Mouse (Mus musculus) CD8-positive naive resting alpha-beta T cell, adult 2 months (primary cell): Measurements from ENCODE around the gene Gtpbp6.
A peak's percentile ranks its signal among the peaks of the same experiment; 100 is the strongest.
"Not testable (repeated sequence)": the region's sequence is repeated elsewhere in the genome, so short reads cannot be mapped to it uniquely, and the experiment has no call there.

Experiments
- DNase-seq, 2 experiments: peaks; one replicate each; pipeline ENCODE4 v3.0.0; 2022; ENCODE audit warnings: low read depth in 2 of 2, low spot score in 2 of 2

Gtpbp6 gene

DNA sequence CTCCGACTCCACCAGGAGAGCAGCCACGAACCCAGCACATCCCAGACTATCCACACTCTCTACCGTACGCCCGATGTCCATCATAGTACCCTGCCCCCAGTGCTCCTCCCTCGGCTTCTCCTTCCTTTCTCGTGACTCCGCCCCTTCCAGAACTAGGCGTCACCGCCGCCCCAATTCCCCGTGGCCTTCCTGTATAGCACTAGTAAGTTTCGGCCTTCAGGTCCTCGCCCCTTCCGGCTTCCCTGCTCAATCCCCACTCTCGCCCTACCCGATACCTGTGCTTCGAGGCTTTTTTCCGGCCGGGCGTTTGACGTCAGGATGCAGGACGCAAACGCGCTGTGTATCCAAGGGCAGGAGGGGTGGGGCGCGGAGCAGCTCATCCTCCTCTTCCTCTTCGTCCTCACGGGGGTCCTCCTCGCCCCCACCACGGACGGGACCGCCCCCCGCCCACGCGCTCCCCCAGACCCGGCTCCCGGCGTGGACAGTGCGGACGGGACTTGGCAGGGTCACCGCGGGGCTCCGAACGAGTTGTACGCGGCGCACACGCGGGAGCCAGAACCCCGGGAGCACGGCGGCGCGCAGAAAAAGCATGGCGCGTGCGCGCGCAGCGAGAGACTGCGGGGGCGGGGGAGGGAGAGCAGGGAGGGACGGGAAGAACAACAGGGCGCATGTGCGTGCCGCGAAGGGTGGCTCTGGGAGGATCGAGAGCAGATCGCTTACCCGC lies at the start of gene Gtpbp6:
Gene Gtpbp6 (minus strand): TSS at position 617 of the 724 bp plus-strand sequence.
- DNase-seq, result peak; percentile 83 to 90

DNA sequence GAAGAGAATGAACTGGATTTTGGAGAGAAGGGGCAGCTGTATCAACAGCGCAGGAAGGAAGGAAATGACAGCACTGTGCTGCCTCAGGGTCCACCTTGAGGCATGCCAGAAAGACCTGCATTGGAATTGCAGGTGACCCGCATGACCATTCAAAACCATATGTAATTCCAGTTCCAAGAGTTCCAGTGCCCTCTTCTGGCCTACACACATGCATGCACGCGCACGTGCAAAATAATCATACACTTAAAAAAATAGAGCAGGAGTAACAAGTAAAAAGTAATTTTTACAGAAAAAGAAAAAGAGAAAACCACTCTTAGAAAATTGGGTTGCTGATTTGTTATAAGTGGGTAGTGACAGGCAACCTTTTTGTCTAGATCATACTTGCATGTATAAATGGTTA lies 35.0 kb upstream of the Gtpbp6 start:
- no peak for DNase-seq

DNA sequence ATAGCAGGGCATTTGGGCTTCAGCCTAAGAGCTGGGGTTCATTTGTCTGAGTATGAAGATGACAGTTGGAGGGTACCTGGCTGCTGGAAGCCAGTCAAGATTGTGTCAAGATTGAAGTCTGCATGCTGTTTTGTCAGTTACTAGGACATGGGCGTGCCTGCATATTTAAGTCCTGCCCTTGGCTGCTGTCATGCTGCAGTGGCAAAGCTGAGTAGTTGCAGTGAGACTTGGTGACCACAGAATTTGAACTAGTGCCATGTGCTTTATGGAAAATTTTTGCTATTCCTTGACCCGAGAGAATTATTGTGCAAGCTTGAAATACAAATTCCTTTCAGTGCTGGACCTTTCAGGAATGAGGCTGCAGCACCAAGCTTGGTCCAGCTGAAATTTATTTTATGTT lies 34.3 kb upstream of the Gtpbp6 start:
- no peak for DNase-seq

DNA sequence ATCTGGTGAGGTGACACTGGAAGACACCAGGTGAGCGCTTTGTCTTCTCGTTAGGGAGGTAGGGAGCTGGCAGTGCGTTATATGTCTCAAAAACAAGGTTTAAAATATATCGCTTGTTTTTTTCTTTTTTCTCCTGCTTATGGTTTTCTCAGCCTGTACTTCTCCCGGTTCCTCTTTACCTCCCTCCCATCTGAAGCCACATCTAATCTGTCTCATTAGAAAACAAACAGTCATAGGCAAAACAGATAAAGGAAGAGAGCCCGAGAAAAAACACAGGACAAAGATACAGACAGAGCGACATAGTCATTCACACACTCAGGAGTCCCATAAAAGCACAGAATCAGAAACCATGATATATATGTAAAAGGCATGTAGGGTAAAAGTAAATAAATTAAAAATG lies 32.4 kb upstream of the Gtpbp6 start:
- DNase-seq, result no peak

DNA sequence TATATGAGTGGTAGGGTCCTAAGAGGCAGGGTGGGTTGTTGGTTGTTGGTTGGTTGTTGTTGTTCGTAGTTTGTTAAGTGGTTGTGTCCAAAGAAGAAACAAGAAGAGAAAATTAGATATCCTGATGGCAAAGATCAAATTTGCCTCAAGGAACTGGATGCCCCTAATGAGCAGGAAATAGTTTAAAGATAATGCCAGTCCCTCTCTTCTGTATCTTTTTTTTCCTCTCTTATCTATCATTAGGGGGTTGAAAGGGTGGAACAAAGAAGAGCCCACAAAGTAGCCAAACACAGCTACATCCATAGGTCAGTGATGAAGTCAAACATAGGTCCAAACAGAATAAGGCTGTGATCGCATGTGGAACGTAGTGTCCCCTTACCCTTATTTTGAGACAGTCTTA lies 31.3 kb upstream of the Gtpbp6 start:
- DNase-seq, result no peak

DNA sequence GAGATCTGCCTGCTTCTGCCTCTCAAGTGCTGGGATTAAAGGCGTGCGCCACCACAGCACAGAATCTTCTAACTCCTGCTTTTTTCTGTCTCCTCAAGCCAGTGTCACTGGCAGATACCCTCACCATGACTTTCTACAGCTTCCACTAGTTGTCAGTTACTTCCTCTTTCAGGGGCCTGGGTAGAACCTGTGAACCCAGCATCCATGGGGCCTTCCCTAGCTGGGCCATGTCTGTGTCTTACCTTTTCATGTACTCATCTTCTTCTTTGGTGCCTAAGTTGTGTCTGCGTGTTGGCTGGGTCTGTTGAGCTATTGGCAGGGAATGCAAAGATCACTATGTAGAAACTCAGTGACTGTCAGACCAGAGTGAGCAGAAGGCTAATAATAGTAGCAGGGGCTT lies 29.8 kb upstream of the Gtpbp6 start:
- no peak for DNase-seq

DNA sequence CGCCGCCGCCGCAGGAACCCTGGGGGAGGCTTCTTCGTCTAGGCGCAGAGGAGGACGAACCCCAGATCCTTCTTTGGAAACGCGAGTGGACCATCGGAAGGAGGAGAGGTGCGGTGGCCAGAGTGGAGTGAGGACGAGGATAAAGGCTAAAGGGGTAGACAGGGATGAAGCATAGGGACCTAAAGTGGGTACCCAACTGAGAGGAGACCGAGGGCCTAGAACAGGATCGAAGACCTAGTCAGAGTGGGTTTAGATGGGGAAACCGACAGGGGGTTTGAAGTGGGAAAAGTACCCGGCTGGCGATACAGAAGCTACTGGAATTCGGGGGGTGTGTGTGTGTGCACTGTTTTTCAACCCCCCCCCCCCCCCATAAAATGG lies 28.1 kb upstream of the Gtpbp6 start:
- no peak for DNase-seq

DNA sequence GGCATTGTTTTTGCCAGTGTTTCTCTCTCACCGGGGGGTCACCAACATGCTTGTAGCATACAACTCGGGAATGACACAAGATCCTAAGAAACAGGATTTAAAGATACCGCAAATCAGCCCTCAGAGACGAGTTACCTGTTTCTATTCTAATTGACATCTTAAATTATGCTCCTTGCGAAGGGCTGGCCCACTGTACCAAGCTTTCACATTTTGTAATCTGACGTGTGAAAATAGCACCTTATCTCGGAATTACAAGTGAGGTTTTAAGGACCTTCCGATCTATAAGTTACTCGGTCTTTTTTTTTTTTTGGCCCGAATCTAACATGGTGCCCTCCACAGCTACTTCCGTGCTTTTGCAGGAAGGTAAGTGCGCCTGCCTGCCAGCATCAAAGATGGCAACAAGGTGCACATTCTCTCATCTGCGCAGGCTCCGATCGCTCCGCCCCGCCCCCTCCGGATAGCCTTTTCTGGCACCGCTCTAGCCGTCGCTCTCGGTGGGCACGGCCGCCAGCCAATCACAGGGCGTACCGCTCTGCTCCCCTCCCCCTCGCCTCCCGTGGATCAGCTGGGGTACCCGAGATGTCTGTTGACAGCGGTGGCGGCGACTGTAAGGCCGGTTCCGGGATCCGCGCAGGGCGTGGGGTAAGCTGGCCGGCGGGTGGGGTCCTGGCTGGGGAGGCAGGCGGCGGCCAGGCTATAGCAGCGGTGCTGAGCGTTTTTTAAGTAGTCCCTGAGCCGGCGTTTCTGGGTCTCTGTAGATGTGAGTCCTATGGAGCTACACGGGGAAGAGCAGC lies 27.5 kb upstream of the Gtpbp6 start, which contains the start of gene Chfr:
Gene Chfr (plus strand): TSS at position 550 of the 794 bp plus-strand sequence.
- peak; percentile 98 to 99 for DNase-seq

DNA sequence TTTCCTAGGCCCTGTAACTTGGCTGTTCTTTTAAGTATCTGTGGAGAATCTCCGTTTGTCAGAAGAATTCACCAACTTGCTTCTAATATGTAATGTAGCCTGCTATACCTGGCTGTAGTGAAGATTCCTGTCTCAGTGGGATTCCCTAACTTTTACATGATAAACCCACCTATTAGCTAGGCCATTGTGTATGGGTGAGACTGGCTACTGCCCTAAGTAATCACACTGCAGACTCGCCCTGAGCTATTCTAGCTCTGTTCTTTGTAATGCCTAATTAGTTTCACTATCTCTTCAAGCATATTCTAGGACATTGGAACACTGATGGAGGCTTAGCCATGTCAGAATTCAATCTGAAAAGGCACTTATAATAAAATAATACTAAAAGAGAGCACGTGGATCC lies 14.4 kb upstream of the Gtpbp6 start:
- DNase-seq, result not testable (repeated sequence)

DNA sequence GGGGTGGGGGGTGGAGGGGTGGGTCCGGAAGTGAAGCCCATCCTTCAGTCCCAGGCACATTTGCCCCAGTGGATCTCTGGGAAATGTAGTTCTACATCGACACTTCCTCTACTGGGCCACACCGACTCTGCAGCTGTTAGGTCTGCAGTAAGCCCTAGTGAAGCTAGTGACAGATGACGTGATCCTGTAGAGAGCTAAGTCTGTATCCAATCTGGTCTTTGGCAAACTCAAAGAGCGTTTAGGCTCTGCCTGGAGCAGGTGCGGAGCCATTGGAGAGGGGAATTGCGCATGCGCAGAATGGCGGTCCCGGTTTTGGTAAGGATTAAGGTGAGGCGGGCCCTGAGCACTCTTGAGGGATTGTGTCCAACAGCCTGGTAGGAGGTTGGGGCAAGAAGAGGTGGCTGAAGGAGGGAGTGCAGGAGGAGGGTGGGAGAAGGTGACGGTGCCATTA lies 2.0 kb upstream of the Gtpbp6 start, which contains the start of gene Zfp605:
Gene Zfp605 (plus strand): TSS at position 102 of the 451 bp plus-strand sequence.
- DNase-seq, result peak; percentile 73 to 74

DNA sequence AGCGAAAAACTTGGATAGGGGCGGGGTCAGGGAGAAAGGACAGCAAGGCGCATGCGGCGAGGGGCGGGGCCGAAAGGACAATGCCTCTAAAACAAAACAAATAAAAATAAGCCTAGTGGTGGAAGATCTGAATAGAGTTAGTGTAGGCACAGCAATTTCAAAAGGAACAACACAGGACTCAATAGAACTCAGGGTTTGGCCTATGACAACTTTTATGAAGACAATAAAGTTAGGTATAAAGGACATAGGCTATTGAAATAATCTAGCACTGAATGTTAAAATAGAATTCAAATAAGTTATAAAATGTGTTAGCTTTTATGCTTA lies 270 bp upstream of the Gtpbp6 start:
- DNase-seq, result no peak

DNA sequence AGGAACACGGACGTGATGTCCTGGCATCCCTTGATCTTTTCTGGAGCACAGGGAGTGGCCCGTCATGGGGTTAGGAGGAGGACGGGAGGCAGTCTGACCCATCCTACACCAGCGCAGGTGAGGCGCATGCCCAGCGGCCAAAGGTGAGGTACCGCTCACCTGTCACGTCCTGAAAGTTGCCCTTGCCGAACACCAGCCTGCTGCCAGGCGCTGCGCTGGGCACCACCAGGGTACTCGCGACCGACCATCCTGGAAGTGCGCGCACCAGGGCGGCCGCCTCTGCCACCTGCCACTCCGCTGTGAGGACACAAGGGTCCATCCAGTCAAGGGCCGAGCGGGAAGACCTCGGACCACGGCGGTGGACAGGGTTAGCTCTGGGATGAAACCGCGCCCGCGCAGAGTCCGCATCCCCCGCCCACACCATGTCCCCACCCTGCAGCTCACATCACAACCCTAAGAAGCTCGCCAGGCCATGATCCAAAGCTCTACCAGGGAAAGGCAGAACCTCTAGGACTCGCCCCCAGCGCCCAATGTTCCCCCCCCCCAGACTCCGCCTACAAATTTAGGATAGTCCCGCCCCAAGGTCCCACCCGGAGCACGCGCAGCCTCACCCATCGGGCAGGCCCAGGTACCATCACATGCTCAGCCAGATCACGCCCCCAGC lies 964 bp downstream of the Gtpbp6 start:
- DNase-seq, result no peak

DNA sequence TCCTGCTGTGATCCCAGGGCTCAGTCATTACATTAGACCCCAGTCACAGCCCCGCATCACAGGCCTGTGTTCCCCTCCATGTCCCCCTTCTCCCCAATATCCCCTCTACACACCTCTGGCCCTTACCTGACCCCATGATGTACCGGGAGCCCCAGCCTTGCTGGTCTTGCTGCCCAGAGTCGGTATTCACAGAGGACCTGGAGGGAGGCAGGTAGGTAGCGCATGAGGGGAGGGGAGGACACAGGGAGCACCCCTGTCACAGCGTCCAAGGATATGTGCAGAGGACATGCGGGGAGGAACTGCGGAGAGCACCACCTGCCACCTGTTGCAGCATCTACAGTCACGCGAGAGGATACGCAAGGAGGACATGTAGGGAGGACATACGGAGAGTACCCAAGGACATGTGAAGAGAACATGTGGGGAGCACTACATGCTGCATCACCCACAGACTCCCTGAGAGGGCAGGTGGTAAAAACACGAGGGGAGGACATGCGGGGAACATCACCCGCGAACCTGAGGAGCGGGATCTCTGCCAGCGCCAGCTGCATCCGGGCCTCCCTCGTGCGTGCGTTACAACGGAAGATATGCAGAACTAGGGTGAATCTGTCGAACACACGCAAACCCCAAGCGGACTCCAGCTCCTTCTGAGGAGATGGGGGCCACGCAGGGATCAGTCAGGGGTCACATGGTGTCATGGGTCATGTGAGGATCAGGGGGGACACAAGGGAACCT lies 1.7 kb downstream of the Gtpbp6 start:
- no peak for DNase-seq

DNA sequence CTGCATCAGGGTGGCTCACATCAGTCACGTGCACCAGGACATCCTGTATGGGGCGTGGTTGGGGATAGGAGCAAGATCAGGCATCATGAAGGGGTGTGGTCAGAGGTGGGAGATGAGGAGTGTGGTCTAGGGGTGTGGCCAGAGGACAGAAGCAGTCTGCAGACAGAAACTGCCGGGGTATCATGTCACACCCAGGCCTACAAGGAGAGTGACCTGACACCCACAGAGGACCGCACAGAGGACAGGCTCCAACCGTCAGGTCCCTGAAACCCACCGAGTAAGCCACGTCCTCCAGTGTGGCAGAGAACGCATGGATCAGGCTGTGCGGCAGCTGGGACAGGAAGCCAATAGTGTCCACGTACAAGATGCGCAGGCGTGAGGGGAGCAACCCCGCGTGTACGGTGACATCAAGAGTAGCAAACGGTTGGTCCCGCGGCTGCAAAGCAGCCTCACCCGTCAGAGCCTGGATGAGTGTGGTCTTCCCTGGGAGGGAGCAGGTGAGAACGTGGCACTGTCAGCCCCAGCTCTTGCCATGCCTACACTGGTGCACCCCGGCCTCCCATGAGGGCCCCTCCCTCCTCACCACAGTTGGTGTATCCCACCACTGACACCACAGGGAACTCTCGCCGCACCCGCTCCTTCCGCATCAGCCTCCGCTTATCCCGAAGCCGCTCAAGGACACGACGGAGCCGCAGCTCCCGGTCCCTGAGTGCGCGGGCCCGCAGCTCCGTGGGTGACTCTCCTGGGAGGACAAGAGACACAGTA lies 3.2 kb downstream of the Gtpbp6 start:
- DNase-seq, result no peak

DNA sequence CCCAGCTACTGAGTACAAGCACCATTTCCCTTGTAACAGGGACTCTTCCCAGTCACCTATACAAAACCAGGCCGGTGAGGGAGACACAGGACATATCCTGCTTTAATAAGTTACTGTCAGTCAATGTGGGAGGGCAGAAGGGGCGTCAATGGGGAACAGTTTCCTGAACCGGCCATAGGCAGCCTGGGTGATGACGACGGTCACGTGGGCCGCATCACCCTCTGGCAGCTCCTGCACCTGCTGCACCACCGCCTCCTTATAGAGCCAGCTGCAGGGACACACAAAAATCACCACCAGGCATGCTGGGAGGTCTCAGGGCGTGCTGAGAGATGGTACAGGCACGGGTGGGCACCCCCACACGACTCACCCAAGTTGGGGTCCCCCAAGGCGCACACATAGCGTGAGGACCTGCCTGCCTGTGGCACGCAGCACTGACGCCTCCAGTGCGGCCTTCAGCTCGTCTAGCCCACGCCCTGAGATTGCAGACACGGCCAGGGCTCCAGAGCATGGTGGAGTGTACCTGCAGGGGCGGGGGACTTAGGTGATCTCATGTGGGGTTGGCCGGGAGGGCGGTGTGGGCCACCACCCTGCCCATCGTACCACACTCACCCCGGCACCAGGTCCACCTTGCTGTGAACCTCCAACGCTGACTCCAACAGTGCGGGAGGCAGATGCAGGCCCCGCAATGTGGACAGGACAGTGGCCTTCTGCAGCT lies 3.9 kb downstream of the Gtpbp6 start:
- DNase-seq, result no peak

DNA sequence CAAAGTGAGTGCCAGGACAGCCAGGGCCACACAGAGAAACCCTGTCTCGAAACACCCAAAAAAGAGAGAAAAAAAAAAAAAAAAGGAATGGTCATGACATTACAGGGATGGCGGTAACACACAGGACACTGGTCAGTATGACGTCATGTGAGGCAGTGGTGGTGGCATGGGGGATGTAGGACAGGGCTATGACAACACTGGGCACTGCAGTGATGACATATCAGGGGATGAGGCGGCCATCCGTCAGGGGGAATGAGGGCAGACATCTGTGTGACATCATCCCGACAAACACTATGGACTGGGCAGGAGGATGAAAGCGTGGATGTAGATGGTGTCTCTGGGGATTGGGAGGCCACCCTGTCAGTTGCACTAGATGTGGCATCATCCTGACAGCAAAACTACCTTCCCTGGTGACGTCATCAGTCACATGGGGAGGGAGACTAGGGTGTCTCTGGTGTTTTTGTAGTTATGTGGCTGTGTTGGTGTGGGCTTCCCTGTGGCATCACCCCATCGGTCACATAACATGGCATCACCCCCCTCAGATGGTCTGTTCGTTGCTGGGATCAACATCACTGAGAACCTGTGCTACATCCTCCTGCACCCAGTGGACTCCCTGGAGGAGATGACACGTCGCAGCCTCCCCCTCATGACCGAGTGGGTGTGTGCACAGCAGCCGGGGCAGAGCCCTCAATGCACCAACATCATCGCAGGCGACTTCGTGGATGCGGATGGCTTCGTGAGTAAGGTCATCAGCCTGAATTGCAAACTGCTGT lies 5.0 kb downstream of the Gtpbp6 start:
- DNase-seq, result no peak

DNA sequence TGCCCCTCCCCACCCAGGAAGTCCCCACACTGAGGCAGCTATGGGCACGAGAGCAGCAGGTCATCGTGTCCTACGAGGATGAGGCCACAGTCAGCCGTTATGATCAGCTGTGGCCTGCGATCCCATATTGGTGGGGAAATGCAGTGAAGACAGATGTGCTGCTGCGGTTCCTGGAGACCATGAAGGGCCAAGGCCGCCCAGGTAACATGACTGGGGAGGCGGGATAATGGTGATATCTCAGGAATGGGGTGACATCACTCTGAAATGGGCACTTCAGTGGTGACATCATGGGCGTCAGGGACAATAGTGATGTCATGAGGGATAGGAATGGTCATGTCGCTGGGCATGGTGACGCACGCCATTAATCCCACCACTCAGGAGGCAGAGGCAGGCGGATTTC lies 5.6 kb downstream of the Gtpbp6 start:
- no peak for DNase-seq

DNA sequence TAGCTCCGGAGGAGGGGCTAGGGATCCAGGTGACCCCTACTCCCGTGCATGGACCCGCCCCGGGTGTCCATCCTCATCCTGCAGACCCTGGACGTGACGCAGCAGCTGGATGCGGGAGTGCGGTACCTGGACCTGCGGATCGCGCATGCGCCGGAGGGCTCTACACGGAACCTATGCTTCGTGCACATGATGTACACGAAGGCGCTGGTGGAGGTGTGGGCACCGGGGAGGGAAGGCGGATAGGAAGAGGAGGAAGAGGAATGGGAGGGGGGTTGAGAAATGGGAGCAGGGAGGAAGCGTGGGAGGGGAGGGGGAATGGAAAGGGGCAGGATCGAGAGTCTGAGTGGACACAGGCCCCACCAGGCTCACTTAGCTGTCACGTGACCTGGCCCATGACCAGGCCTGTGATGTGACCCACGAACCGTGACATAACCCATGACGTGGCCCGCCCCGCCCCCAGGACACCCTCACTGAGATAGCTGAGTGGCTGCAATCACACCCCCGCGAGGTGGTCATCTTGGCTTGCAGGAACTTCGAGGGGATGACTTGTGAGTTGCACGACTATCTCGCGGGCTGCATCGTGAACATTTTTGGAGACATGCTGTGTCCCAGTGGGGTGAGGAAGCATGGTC lies 6.2 kb downstream of the Gtpbp6 start:
- DNase-seq, result no peak
